Mouse (Mus musculus) spleen, adult 2 months (tissue): ENCODE data around the gene Cactin. TPM values are rescaled to one million over a fixed set of nuclear protein-coding genes. Genes with fewer than 3 reads are reported as not detected.

ENCODE experiments used
- DNase-seq, 2 experiments: peaks; one replicate each; pipeline versions ENCODE4 v3.0.0 to v3.0.0-alpha.2; 2012 to 2021; ENCODE audit warnings: low spot score in 2 of 2, low read depth in 1 of 2
- H3K27ac ChIP-seq: fragments of 200-500 bp; 2 replicates; pipeline ENCODE4 v1.5.1; 2012; ENCODE audit warnings: low read length, inconsistent platforms; ENCODE audit not compliant: insufficient read depth
- H3K27me3 ChIP-seq: fragments of 200-500 bp; 2 replicates; pipeline ENCODE4 v1.6.1; 2012; ENCODE audit warnings: mild to moderate bottlenecking, moderate library complexity, low read length, inconsistent platforms; ENCODE audit not compliant: control insufficient read depth, insufficient read depth
- H3K36me3 ChIP-seq: fragments of 200-500 bp; 2 replicates; pipeline ENCODE4 v1.6.1; 2012; ENCODE audit warnings: mild to moderate bottlenecking, low read length, inconsistent platforms; ENCODE audit not compliant: control insufficient read depth, insufficient read depth
- H3K4me1 ChIP-seq: fragments of 200-500 bp; 2 replicates; pipeline ENCODE4 v1.6.1; 2011; ENCODE audit warnings: inconsistent platforms; ENCODE audit not compliant: control insufficient read depth, insufficient read depth, insufficient read length
- H3K4me3 ChIP-seq: fragments of 200-500 bp; 2 replicates; pipeline ENCODE4 v1.5.1; 2011; ENCODE audit warnings: mild to moderate bottlenecking, inconsistent platforms; ENCODE audit not compliant: insufficient read depth, insufficient read length; ENCODE audit errors: extremely low read depth
- CTCF ChIP-seq: fragments of 200-500 bp; IDR thresholded peaks from 2 replicates; pipeline ENCODE4 v1.5.1; 2011; ENCODE audit warnings: mild to moderate bottlenecking, inconsistent platforms; ENCODE audit not compliant: insufficient read depth, insufficient read length, insufficient replicate concordance; ENCODE audit errors: extremely low read depth
- POLR2A ChIP-seq: fragments of 200-500 bp; IDR thresholded peaks from 2 replicates; pipeline ENCODE4 v1.6.1; 2011; ENCODE audit warnings: low read depth, low read length, inconsistent platforms
- WGBS: fragments of 180-500 bp; shearing (Covaris S2); methylation state at CpG from one replicate; pipeline ENCODE4 v1.1.7; 2018; 5-methylcytosine and 5-hydroxymethylcytosine counted together
- polyA plus RNA-seq: library from polyadenylated mRNA; depleted of rRNA; stranded (reverse); fragments of >200 nt; gene quantifications from 2 replicates; pipeline ENCODE4 v1.2.3, GENCODE M21; 2012; rRNA removed

Cactin gene
- polyA plus RNA-seq: 38.6 and 44.8 TPM in 2 replicates

- Histone ChIP-seq H3K4me3 (peak within 1 kb of the TSS; percentile 73), H3K36me3 (peaks cover 38% of the 10 kb centered on the region), H3K27ac (peak within 1 kb of the TSS; percentile 88), H3K27me3 (no peaks in the 10 kb centered on the region), H3K4me1 (peaks cover 9% of the 10 kb centered on the region; the same call in 1 of the 2 replicates)
- 1% methylated on average over 68 of the region's 68 CpGs for WGBS
- DNase-seq: peak; percentile 99 to 100
- TF ChIP-seq CTCF (no peak; the same call in 1 of the 2 replicates), POLR2A (peak; percentile 37)
These were observed at the start of gene Cactin for GRCm38 (mm10) chr10:81320550-81321347. TSS of gene Cactin (plus strand) at chr10:81321103.

GRCm38 (mm10) chr10:81272356-81272755 lies 48.5 kb upstream of the Cactin start:
- H3K4me1 ChIP-seq: peaks cover 9% of the 10 kb centered on the region; the same call in 1 of the 2 replicates
- peaks cover 27% of the 10 kb centered on the region for H3K36me3 ChIP-seq
- TF ChIP-seq CTCF: no peak
- no peak for TF ChIP-seq POLR2A
- no peaks in the 10 kb centered on the region for H3K27me3 ChIP-seq
- no peak overlapping the region for H3K4me3 ChIP-seq
- WGBS: 95% methylated on average over 21 of the region's 21 CpGs
- H3K27ac ChIP-seq: no peak overlapping the region
- no peak for DNase-seq

- 95% methylated on average over 19 of the region's 19 CpGs for WGBS
- Histone ChIP-seq H3K4me1 (peaks cover 2% of the 10 kb centered on the region; the same call in 1 of the 2 replicates), H3K4me3 (no peak overlapping the region), H3K27ac (no peak overlapping the region), H3K36me3 (peaks cover 27% of the 10 kb centered on the region), H3K27me3 (no peaks in the 10 kb centered on the region)
- no peak for DNase-seq
- TF ChIP-seq POLR2A (no peak), CTCF (no peak)
These were observed 47.1 kb upstream of the Cactin start for GRCm38 (mm10) chr10:81273842-81274241.

GRCm38 (mm10) chr10:81277676-81278075 lies 43.2 kb upstream of the Cactin start:
- H3K27me3 ChIP-seq: no peaks in the 10 kb centered on the region
- H3K36me3 ChIP-seq: peaks cover 14% of the 10 kb centered on the region
- no peak overlapping the region for H3K27ac ChIP-seq
- 94% methylated on average over 22 of the region's 22 CpGs for WGBS
- TF ChIP-seq CTCF: no peak
- TF ChIP-seq POLR2A: no peak
- no peak for DNase-seq
- H3K4me1 ChIP-seq: no peaks in the 10 kb centered on the region
- H3K4me3 ChIP-seq: no peak overlapping the region

- Histone ChIP-seq H3K36me3 (peaks cover 2% of the 10 kb centered on the region), H3K4me1 (no peaks in the 10 kb centered on the region), H3K4me3 (no peak overlapping the region), H3K27me3 (no peaks in the 10 kb centered on the region), H3K27ac (no peak overlapping the region)
- no peak for TF ChIP-seq CTCF
- TF ChIP-seq POLR2A: no peak
- DNase-seq: no peak
- WGBS: 77% methylated on average over 10 of the region's 10 CpGs
These were observed 41.4 kb upstream of the Cactin start for GRCm38 (mm10) chr10:81279496-81279895.

GRCm38 (mm10) chr10:81284189-81284588 lies 36.7 kb upstream of the Cactin start:
- Histone ChIP-seq H3K4me3 (no peak overlapping the region), H3K27me3 (no peaks in the 10 kb centered on the region), H3K36me3 (peaks cover under 1% of the 10 kb centered on the region), H3K4me1 (peaks cover 2% of the 10 kb centered on the region; the same call in 1 of the 2 replicates), H3K27ac (no peak overlapping the region)
- TF ChIP-seq CTCF (no peak), POLR2A (no peak)
- no peak for DNase-seq
- 92% methylated on average over 6 of the region's 6 CpGs for WGBS

- H3K27me3 ChIP-seq: no peaks in the 10 kb centered on the region
- no peak for DNase-seq
- no peak overlapping the region for H3K27ac ChIP-seq
- H3K4me3 ChIP-seq: no peak overlapping the region
- H3K4me1 ChIP-seq: peaks cover 2% of the 10 kb centered on the region; the same call in 1 of the 2 replicates
- 61% methylated on average over 17 of the region's 17 CpGs for WGBS
- no peaks in the 10 kb centered on the region; the same call in 1 of the 2 replicates for H3K36me3 ChIP-seq
- TF ChIP-seq CTCF: no peak
- no peak for TF ChIP-seq POLR2A
These were observed 36.2 kb upstream of the Cactin start for GRCm38 (mm10) chr10:81284719-81285118.
